Mouse (Mus musculus) myocyte (in vitro differentiated cells): ENCODE results near the gene Akr1c12.

Experiments used
- MAX ChIP-seq: IDR thresholded peaks from one replicate; pipeline ENCODE4 v1.6.1; 2011; ENCODE audit warnings: low read depth, mild to moderate bottlenecking, control low read depth
- POLR2A ChIP-seq: IDR thresholded peaks from one replicate; pipeline ENCODE4 v1.6.1; 2011; ENCODE audit warnings: low read depth, mild to moderate bottlenecking, control low read depth, moderate library complexity; ENCODE audit not compliant: insufficient read length

GRCm38 (mm10) chr13:4318773-4319172 is 39.5 kb upstream of the Akr1c12 start:
- TF ChIP-seq MAX (no peak), POLR2A (no peak)
